Mouse (Mus musculus) forebrain, embryonic 11.5 days (tissue): ENCODE measurements around the gene Capg. TPM values are rescaled to one million over a fixed set of nuclear protein-coding genes. Genes with fewer than 3 reads are reported as not detected.

Experiments
- ATAC-seq: fragments of 200-750 bp; cut with Nextera tagmentation; replicated peaks from 2 replicates; pipeline ENCODE4 v1.8.0; 2017; ENCODE audit warnings: moderate TSS enrichment; ENCODE audit not compliant: low FRiP score
- DNase-seq: peaks from one replicate; pipeline ENCODE4 v3.0.0-alpha.2; 2017; ENCODE audit warnings: low spot score
- H3K27ac ChIP-seq: fragments of 300-500 bp; sonication (generic); 2 replicates; pipeline ENCODE4 v1.5.1; 2014; ENCODE audit warnings: low read depth, low read length
- H3K27me3 ChIP-seq: fragments of 300-500 bp; sonication (generic); 2 replicates; pipeline ENCODE4 v1.6.1; 2014; ENCODE audit warnings: mild to moderate bottlenecking, low read length, mixed read lengths; ENCODE audit not compliant: control insufficient read depth, insufficient read depth
- H3K36me3 ChIP-seq: fragments of 300-500 bp; sonication (generic); 2 replicates; pipeline ENCODE4 v1.6.1; 2014; ENCODE audit warnings: mild to moderate bottlenecking, low read length, moderate library complexity, mixed read lengths; ENCODE audit not compliant: control insufficient read depth, insufficient read depth
- H3K4me1 ChIP-seq: fragments of 300-500 bp; sonication (generic); replicated peaks from 2 replicates; pipeline ENCODE4 v1.6.1; 2014; ENCODE audit warnings: low read length, mixed read lengths; ENCODE audit not compliant: control insufficient read depth, insufficient read depth
- H3K4me2 ChIP-seq: fragments of 300-500 bp; sonication (generic); 2 replicates; pipeline ENCODE4 v1.6.1; 2014; ENCODE audit warnings: low read depth, mild to moderate bottlenecking, low read length, moderate library complexity, mixed read lengths; ENCODE audit not compliant: severe bottlenecking
- H3K4me3 ChIP-seq: fragments of 300-500 bp; sonication (generic); 2 replicates; pipeline ENCODE4 v1.5.1; 2014; ENCODE audit warnings: low read depth, low read length
- H3K9ac ChIP-seq: fragments of 300-500 bp; sonication (generic); 2 replicates; pipeline ENCODE4 v1.6.1; 2014; ENCODE audit warnings: low read length
- H3K9me3 ChIP-seq: fragments of 300-500 bp; sonication (generic); 2 replicates; pipeline ENCODE4 v1.6.1; 2016; ENCODE audit warnings: low read length, mixed read lengths; ENCODE audit not compliant: control insufficient read depth
- WGBS: fragments of 180-500 bp; shearing (Covaris S2); extraction: QIAGEN DNeasy Blood & Tissue Kit; methylation state at CpG from one replicate; pipeline ENCODE4 v1.1.7; 2014; 5-methylcytosine and 5-hydroxymethylcytosine counted together
- polyA plus RNA-seq: library from polyadenylated mRNA; unstranded; fragments of >200 nt; fragmentation: Nextera tagmentation; extraction: Ambion mirVana; gene quantifications from 2 replicates; pipeline ENCODE4 v1.2.1, GENCODE M21; 2014

Gene Capg
- polyA plus RNA-seq, 1 experiment from 2014 or later: 8.4 TPM

GRCm38 (mm10) chr6:72512386-72513070 lies 31.7 kb upstream of the Capg start:
- Histone ChIP-seq H3K4me1 (peaks cover 8% of the 10 kb centered on the region; the same call in 1 of the 2 replicates), H3K27me3 (no peaks in the 10 kb centered on the region), H3K9me3 (no peaks in the 10 kb centered on the region), H3K4me2 (peak overlapping the region; percentile 61), H3K36me3 (no peaks in the 10 kb centered on the region), H3K27ac (peak overlapping the region; percentile 63), H3K9ac (peak overlapping the region; percentile 71), H3K4me3 (peak overlapping the region; percentile 29)
- peak; percentile 90 for DNase-seq
- peak; percentile 91 for ATAC-seq
- 5% methylated on average over 32 of the region's 33 CpGs for WGBS

- no peaks in the 10 kb centered on the region for H3K9me3 ChIP-seq
- peak overlapping the region; percentile 61 for H3K4me2 ChIP-seq
- H3K4me1 ChIP-seq: peaks cover 8% of the 10 kb centered on the region; the same call in 1 of the 2 replicates
- ATAC-seq (no peak; the same call in 1 of the 2 replicates), DNase-seq (no peak)
- WGBS: 49% methylated on average over 7 of the region's 7 CpGs
- no peaks in the 10 kb centered on the region for H3K27me3 ChIP-seq
- H3K4me3 ChIP-seq: peak overlapping the region; percentile 29; the same call in 1 of the 2 replicates
- H3K27ac ChIP-seq: peak overlapping the region; percentile 63; the same call in 1 of the 2 replicates
- H3K9ac ChIP-seq: peak overlapping the region; percentile 71
- no peaks in the 10 kb centered on the region for H3K36me3 ChIP-seq
These were observed 31.1 kb upstream of the Capg start for GRCm38 (mm10) chr6:72513071-72513440.

- ATAC-seq: no peak
- Histone ChIP-seq H3K4me3 (no peak overlapping the region), H3K4me2 (no peak overlapping the region), H3K4me1 (peaks cover 16% of the 10 kb centered on the region), H3K9ac (no peak overlapping the region), H3K27me3 (no peaks in the 10 kb centered on the region), H3K9me3 (no peaks in the 10 kb centered on the region), H3K27ac (no peak overlapping the region), H3K36me3 (no peaks in the 10 kb centered on the region)
- WGBS: 92% methylated on average over 6 of the region's 6 CpGs
- no peak for DNase-seq
These were observed 28.5 kb upstream of the Capg start for GRCm38 (mm10) chr6:72515644-72516043.

GRCm38 (mm10) chr6:72518842-72519241 lies 25.3 kb upstream of the Capg start:
- Histone ChIP-seq H3K27me3 (no peaks in the 10 kb centered on the region), H3K4me1 (peaks cover 8% of the 10 kb centered on the region), H3K27ac (peak overlapping the region; percentile 82), H3K4me3 (no peak overlapping the region), H3K36me3 (no peaks in the 10 kb centered on the region), H3K4me2 (no peak overlapping the region), H3K9ac (no peak overlapping the region; the same call in 1 of the 2 replicates), H3K9me3 (no peaks in the 10 kb centered on the region)
- 67% methylated on average over 1 of the region's 1 CpGs for WGBS
- ATAC-seq: peak; percentile 23; the same call in 1 of the 2 replicates
- DNase-seq: no peak

GRCm38 (mm10) chr6:72519303-72519702 lies 24.9 kb upstream of the Capg start:
- H3K4me3 ChIP-seq: no peak overlapping the region
- 21% methylated on average over 8 of the region's 8 CpGs for WGBS
- H3K9ac ChIP-seq: peak overlapping the region; percentile 23; the same call in 1 of the 2 replicates

GRCm38 (mm10) chr6:72519892-72520663 lies 24.1 kb upstream of the Capg start:
- ATAC-seq (peak; percentile 82), DNase-seq (peak; percentile 77)
- peak overlapping the region; percentile 82 for H3K27ac ChIP-seq
- no peak overlapping the region for H3K4me3 ChIP-seq
- peaks cover 8% of the 10 kb centered on the region for H3K4me1 ChIP-seq
- no peaks in the 10 kb centered on the region for H3K36me3 ChIP-seq
- H3K9me3 ChIP-seq: no peaks in the 10 kb centered on the region
- no peaks in the 10 kb centered on the region for H3K27me3 ChIP-seq
- peak overlapping the region; percentile 53; the same call in 1 of the 2 replicates for H3K9ac ChIP-seq
- 6% methylated on average over 10 of the region's 10 CpGs for WGBS
- peak overlapping the region; percentile 34; the same call in 1 of the 2 replicates for H3K4me2 ChIP-seq

More at GRCm38 (mm10) chr6:72519303-72519702, 24.9 kb upstream of the Capg start:
- no peak for DNase-seq
- peak; percentile 51 for ATAC-seq
- Histone ChIP-seq H3K27ac (peak overlapping the region; percentile 82), H3K4me1 (peaks cover 8% of the 10 kb centered on the region), H3K36me3 (no peaks in the 10 kb centered on the region), H3K4me2 (peak overlapping the region; percentile 34; the same call in 1 of the 2 replicates), H3K27me3 (no peaks in the 10 kb centered on the region), H3K9me3 (no peaks in the 10 kb centered on the region)

GRCm38 (mm10) chr6:72520904-72521303 lies 23.3 kb upstream of the Capg start:
- WGBS: 88% methylated on average over 5 of the region's 5 CpGs

GRCm38 (mm10) chr6:72521607-72522006 lies 22.6 kb upstream of the Capg start, which contains the start of gene Sh2d6:
Gene Sh2d6 (minus strand): TSS chr6:72521707.
- 87% methylated on average over 5 of the region's 5 CpGs for WGBS
- Histone ChIP-seq H3K4me3 (no peak within 1 kb of the TSS), H3K9me3 (no peaks in the 10 kb centered on the region), H3K36me3 (no peaks in the 10 kb centered on the region), H3K9ac (no peak within 1 kb of the TSS), H3K27me3 (no peaks in the 10 kb centered on the region), H3K27ac (peak within 1 kb of the TSS; percentile 82; the same call in 1 of the 2 replicates), H3K4me1 (peaks cover 8% of the 10 kb centered on the region), H3K4me2 (no peak within 1 kb of the TSS)
- ATAC-seq (no peak), DNase-seq (no peak)

More at GRCm38 (mm10) chr6:72520904-72521303, 23.3 kb upstream of the Capg start:
- Histone ChIP-seq H3K27ac (0 out of 2 replicates have a peak overlapping the region, but pooled peaks have one; percentile 82), H3K9ac (no peak overlapping the region), H3K4me1 (peaks cover 8% of the 10 kb centered on the region), H3K27me3 (no peaks in the 10 kb centered on the region), H3K36me3 (no peaks in the 10 kb centered on the region), H3K4me2 (no peak overlapping the region), H3K9me3 (no peaks in the 10 kb centered on the region), H3K4me3 (no peak overlapping the region)
- no peak for DNase-seq
- ATAC-seq: no peak
